Mouse (Mus musculus): Measurements from ENCODE around the gene Angptl8. TPM values are rescaled to one million over a fixed set of nuclear protein-coding genes. Genes with fewer than 3 reads are reported as not detected.
"Not testable (repeated sequence)": the region's sequence is repeated elsewhere in the genome, so short reads cannot be mapped to it uniquely, and the experiment has no call there.

Gene Angptl8
- 2.8 and 2.9 TPM in 2 replicates for polyA plus RNA-seq (2014; fragmentation: Nextera tagmentation; extraction: Ambion mirVana)

- Histone ChIP-seq H3K4me1 (ENCODE audit: control insufficient read depth, insufficient read depth, low read length) (no peaks in the 10 kb centered on the region), H3K4me2 (replicated peaks; ENCODE audit: low read depth, low read length) (no peak within 1 kb of the TSS), H3K9me3 (ENCODE audit: control insufficient read depth, low read depth, low read length) (no peaks in the 10 kb centered on the region), H3K27me3 (ENCODE audit: control insufficient read depth, insufficient read depth, low read length) (no peaks in the 10 kb centered on the region), H3K4me3 (ENCODE audit: low read depth, low read length) (no peak within 1 kb of the TSS), H3K9ac (replicated peaks; ENCODE audit: low read depth, low read length) (no peak within 1 kb of the TSS), H3K36me3 (ENCODE audit: control insufficient read depth, insufficient read depth, low read length) (peaks cover 41% of the 10 kb centered on the region), H3K27ac (ENCODE audit: low read length) (no peak within 1 kb of the TSS)
- peak; percentile 54 for ATAC-seq (ENCODE audit: insufficient number of reproducible peaks, insufficient read depth, low FRiP score, low read depth)
- WGBS = 68% methylated on average over 15 of the region's 15 CpGs
Measured at GRCm38 (mm10) chr9:21835258-21835912, at the start of gene Angptl8. Angptl8 (plus strand) TSS chr9:21835510.

- not testable (repeated sequence) for H3K4me2 ChIP-seq (replicated peaks; ENCODE audit: low read depth, low read length); H3K27ac ChIP-seq (ENCODE audit: low read length); H3K9me3 ChIP-seq (ENCODE audit: control insufficient read depth, low read depth, low read length); H3K9ac ChIP-seq (replicated peaks; ENCODE audit: low read depth, low read length); H3K4me3 ChIP-seq (ENCODE audit: low read depth, low read length); ATAC-seq (ENCODE audit: insufficient number of reproducible peaks, insufficient read depth, low FRiP score, low read depth); H3K27me3 ChIP-seq (ENCODE audit: control insufficient read depth, insufficient read depth, low read length); H3K4me1 ChIP-seq (ENCODE audit: control insufficient read depth, insufficient read depth, low read length)
- 84% methylated on average over 1 of the region's 2 CpGs for WGBS
- H3K36me3 ChIP-seq (ENCODE audit: control insufficient read depth, insufficient read depth, low read length) = peaks cover 43% of the 10 kb centered on the region
Measured at GRCm38 (mm10) chr9:21786309-21786708, 49.0 kb upstream of the Angptl8 start.

- Histone ChIP-seq H3K9me3 (ENCODE audit: control insufficient read depth, low read depth, low read length) (no peaks in the 10 kb centered on the region), H3K27ac (ENCODE audit: low read length) (no peak overlapping the region), H3K4me3 (ENCODE audit: low read depth, low read length) (no peak overlapping the region), H3K4me2 (replicated peaks; ENCODE audit: low read depth, low read length) (no peak overlapping the region), H3K27me3 (ENCODE audit: control insufficient read depth, insufficient read depth, low read length) (no peaks in the 10 kb centered on the region), H3K4me1 (ENCODE audit: control insufficient read depth, insufficient read depth, low read length) (peaks cover 4% of the 10 kb centered on the region; the same call in 1 of the 2 replicates), H3K36me3 (ENCODE audit: control insufficient read depth, insufficient read depth, low read length) (peaks cover 44% of the 10 kb centered on the region), H3K9ac (replicated peaks; ENCODE audit: low read depth, low read length) (no peak overlapping the region)
- ATAC-seq (ENCODE audit: insufficient number of reproducible peaks, insufficient read depth, low FRiP score, low read depth) = peak; percentile 64; the same call in 1 of the 2 replicates
- WGBS = 16% methylated on average over 6 of the region's 6 CpGs
Measured at GRCm38 (mm10) chr9:21786906-21787305, 48.4 kb upstream of the Angptl8 start.

GRCm38 (mm10) chr9:21787654-21788053 lies 47.7 kb upstream of the Angptl8 start:
- Histone ChIP-seq H3K36me3 (ENCODE audit: control insufficient read depth, insufficient read depth, low read length) (peaks cover 44% of the 10 kb centered on the region), H3K4me2 (replicated peaks; ENCODE audit: low read depth, low read length) (no peak overlapping the region), H3K27me3 (ENCODE audit: control insufficient read depth, insufficient read depth, low read length) (no peaks in the 10 kb centered on the region), H3K9me3 (ENCODE audit: control insufficient read depth, low read depth, low read length) (no peaks in the 10 kb centered on the region), H3K9ac (replicated peaks; ENCODE audit: low read depth, low read length) (no peak overlapping the region), H3K27ac (ENCODE audit: low read length) (no peak overlapping the region), H3K4me1 (ENCODE audit: control insufficient read depth, insufficient read depth, low read length) (peaks cover 11% of the 10 kb centered on the region), H3K4me3 (ENCODE audit: low read depth, low read length) (no peak overlapping the region)
- ATAC-seq (ENCODE audit: insufficient number of reproducible peaks, insufficient read depth, low FRiP score, low read depth) = no peak
- 74% methylated on average over 5 of the region's 5 CpGs for WGBS

- H3K4me2 ChIP-seq (replicated peaks; ENCODE audit: low read depth, low read length) = no peak overlapping the region
- H3K4me1 ChIP-seq (ENCODE audit: control insufficient read depth, insufficient read depth, low read length) = peaks cover 17% of the 10 kb centered on the region
- 76% methylated on average over 9 of the region's 9 CpGs for WGBS
- no peak overlapping the region for H3K4me3 ChIP-seq (ENCODE audit: low read depth, low read length)
- ATAC-seq (ENCODE audit: insufficient number of reproducible peaks, insufficient read depth, low FRiP score, low read depth) = no peak
- no peaks in the 10 kb centered on the region for H3K9me3 ChIP-seq (ENCODE audit: control insufficient read depth, low read depth, low read length)
- no peak overlapping the region for H3K27ac ChIP-seq (ENCODE audit: low read length)
- peaks cover 48% of the 10 kb centered on the region for H3K36me3 ChIP-seq (ENCODE audit: control insufficient read depth, insufficient read depth, low read length)
- H3K9ac ChIP-seq (replicated peaks; ENCODE audit: low read depth, low read length) = no peak overlapping the region
- H3K27me3 ChIP-seq (ENCODE audit: control insufficient read depth, insufficient read depth, low read length) = no peaks in the 10 kb centered on the region
Measured at GRCm38 (mm10) chr9:21788234-21788633, 47.1 kb upstream of the Angptl8 start.

- Histone ChIP-seq H3K4me2 (replicated peaks; ENCODE audit: low read depth, low read length) (0 out of 2 replicates have a peak overlapping the region, but pooled peaks have one; percentile 3), H3K27me3 (ENCODE audit: control insufficient read depth, insufficient read depth, low read length) (no peaks in the 10 kb centered on the region), H3K27ac (ENCODE audit: low read length) (no peak overlapping the region), H3K36me3 (ENCODE audit: control insufficient read depth, insufficient read depth, low read length) (peaks cover 58% of the 10 kb centered on the region), H3K9me3 (ENCODE audit: control insufficient read depth, low read depth, low read length) (no peaks in the 10 kb centered on the region), H3K4me1 (ENCODE audit: control insufficient read depth, insufficient read depth, low read length) (peaks cover 34% of the 10 kb centered on the region), H3K4me3 (ENCODE audit: low read depth, low read length) (no peak overlapping the region), H3K9ac (replicated peaks; ENCODE audit: low read depth, low read length) (no peak overlapping the region)
- WGBS = 68% methylated on average over 8 of the region's 8 CpGs
- ATAC-seq (ENCODE audit: insufficient number of reproducible peaks, insufficient read depth, low FRiP score, low read depth) = no peak
Measured at GRCm38 (mm10) chr9:21791861-21792260, 43.4 kb upstream of the Angptl8 start.

GRCm38 (mm10) chr9:21792644-21793043 lies 42.7 kb upstream of the Angptl8 start:
- Histone ChIP-seq H3K27me3 (ENCODE audit: control insufficient read depth, insufficient read depth, low read length) (no peaks in the 10 kb centered on the region), H3K4me2 (replicated peaks; ENCODE audit: low read depth, low read length) (peak overlapping the region; percentile 28; the same call in 1 of the 2 replicates), H3K27ac (ENCODE audit: low read length) (no peak overlapping the region), H3K4me3 (ENCODE audit: low read depth, low read length) (no peak overlapping the region), H3K9ac (replicated peaks; ENCODE audit: low read depth, low read length) (no peak overlapping the region), H3K36me3 (ENCODE audit: control insufficient read depth, insufficient read depth, low read length) (peaks cover 54% of the 10 kb centered on the region), H3K9me3 (ENCODE audit: control insufficient read depth, low read depth, low read length) (no peaks in the 10 kb centered on the region), H3K4me1 (ENCODE audit: control insufficient read depth, insufficient read depth, low read length) (peaks cover 38% of the 10 kb centered on the region)
- 46% methylated on average over 8 of the region's 8 CpGs for WGBS
- ATAC-seq (ENCODE audit: insufficient number of reproducible peaks, insufficient read depth, low FRiP score, low read depth) = 0 out of 2 replicates have a peak, but pooled peaks have one; percentile 10

- not testable (repeated sequence) for H3K27me3 ChIP-seq (ENCODE audit: control insufficient read depth, insufficient read depth, low read length); H3K4me2 ChIP-seq (replicated peaks; ENCODE audit: low read depth, low read length); H3K27ac ChIP-seq (ENCODE audit: low read length); ATAC-seq (ENCODE audit: insufficient number of reproducible peaks, insufficient read depth, low FRiP score, low read depth); H3K4me3 ChIP-seq (ENCODE audit: low read depth, low read length); H3K9ac ChIP-seq (replicated peaks; ENCODE audit: low read depth, low read length); H3K9me3 ChIP-seq (ENCODE audit: control insufficient read depth, low read depth, low read length)
- H3K36me3 ChIP-seq (ENCODE audit: control insufficient read depth, insufficient read depth, low read length) = peaks cover 49% of the 10 kb centered on the region
- H3K4me1 ChIP-seq (ENCODE audit: control insufficient read depth, insufficient read depth, low read length) = peaks cover 38% of the 10 kb centered on the region
- 96% methylated on average over 6 of the region's 6 CpGs for WGBS
Measured at GRCm38 (mm10) chr9:21793507-21793906, 41.8 kb upstream of the Angptl8 start.
